Mouse (Mus musculus) cerebral cortex, adult 2 months (tissue): ENCODE results near the gene Pi4k2a.

Source experiments
- WGBS: fragments of 180-500 bp; shearing (Covaris S2); methylation state at CpG from one replicate; pipeline ENCODE4 v1.1.7; 2018; 5-methylcytosine and 5-hydroxymethylcytosine counted together

The Pi4k2a gene

DNA sequence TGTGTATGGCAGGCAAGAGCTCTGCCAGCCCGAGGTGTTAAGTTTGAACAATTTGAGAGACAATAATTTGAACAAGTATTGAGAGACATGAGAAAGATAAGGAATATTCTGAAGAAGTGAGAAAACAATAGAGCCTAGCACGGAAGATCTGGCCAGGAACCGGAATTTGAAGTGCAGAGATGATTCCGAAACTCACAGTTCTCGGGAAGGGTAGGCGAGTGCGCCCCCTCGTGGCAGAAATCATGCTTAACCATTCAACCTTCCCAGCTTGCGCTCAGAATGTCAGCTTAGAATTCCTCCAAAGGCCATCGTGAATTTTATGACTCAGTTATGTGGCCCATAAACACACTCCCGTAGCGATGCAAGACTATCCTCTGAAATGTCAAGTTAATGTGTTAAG is 75.9 kb downstream of the Pi4k2a start:
- WGBS, result 4% methylated on average over 12 of the region's 12 CpGs

DNA sequence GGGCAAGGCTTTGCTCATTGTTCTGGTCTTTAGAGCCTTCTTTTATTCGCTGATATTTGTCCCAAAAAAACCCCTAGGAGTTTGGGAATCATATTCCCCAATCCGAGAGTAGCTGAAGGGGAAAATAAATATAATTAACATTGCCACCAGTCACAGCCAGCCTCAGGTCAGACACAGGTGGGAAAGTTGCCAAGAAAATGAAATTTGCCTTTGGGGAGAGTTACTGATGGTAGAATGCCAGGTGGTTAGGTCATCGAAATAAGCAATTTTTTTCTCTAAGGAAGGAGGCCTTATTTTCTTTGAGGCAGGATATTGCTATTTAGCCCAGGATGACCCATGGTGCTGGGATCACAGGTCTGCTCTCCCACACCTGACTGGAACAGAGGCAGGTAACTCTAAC is 76.5 kb downstream of the Pi4k2a start:
- WGBS, result 58% methylated on average over 3 of the region's 3 CpGs

DNA sequence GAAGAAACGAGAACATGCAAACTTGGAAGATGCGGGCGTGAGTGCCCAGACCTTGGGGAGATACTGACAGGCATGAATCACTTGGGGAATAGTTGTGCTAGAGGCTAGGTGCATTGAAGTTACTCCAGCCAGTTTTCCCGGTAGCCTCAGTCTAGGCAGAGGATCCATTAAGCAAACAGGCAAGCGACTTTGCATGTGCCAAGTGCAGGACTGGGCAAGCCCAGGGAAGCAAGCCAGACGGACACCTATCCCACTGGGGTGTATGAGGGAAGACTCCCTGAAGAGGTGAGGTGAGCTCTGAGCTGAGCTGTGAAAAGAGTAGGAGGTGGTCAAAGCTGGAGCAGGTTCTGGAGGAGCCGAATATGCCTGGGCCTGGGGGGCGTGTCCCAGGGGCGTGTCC is 77.2 kb downstream of the Pi4k2a start:
- 71% methylated on average over 9 of the region's 9 CpGs for WGBS

DNA sequence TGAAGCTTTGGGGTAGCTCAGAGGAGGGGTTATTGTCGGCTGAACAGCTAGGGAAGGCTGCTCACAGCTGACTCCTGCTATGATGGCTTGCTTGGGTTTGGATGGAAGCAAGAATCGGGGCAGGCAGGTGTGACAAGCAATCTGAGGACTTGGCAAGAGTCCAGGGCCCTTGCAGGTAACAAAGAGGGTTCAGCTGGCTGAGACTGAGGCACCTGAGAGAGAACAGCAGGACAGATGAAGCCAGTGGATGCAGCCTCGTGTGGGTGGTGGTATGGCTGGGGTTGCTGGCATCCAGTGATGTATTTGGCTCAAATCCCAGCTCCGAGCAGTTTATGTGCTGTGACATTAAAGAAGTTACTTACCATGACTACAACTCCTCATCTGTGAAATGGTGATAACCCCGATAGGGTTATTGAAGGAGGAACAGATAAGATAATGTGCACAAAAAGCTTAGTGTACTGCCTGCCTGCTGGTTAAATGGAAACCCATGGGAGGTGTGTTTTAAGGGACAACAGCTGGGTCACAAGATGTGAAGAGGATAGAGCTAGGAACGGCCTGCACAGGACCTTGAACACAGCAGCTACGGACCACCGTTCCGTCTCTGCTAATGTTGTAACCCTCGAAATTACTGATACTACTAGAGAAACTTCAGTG is 79.2 kb downstream of the Pi4k2a start:
- 56% methylated on average over 10 of the region's 10 CpGs for WGBS

DNA sequence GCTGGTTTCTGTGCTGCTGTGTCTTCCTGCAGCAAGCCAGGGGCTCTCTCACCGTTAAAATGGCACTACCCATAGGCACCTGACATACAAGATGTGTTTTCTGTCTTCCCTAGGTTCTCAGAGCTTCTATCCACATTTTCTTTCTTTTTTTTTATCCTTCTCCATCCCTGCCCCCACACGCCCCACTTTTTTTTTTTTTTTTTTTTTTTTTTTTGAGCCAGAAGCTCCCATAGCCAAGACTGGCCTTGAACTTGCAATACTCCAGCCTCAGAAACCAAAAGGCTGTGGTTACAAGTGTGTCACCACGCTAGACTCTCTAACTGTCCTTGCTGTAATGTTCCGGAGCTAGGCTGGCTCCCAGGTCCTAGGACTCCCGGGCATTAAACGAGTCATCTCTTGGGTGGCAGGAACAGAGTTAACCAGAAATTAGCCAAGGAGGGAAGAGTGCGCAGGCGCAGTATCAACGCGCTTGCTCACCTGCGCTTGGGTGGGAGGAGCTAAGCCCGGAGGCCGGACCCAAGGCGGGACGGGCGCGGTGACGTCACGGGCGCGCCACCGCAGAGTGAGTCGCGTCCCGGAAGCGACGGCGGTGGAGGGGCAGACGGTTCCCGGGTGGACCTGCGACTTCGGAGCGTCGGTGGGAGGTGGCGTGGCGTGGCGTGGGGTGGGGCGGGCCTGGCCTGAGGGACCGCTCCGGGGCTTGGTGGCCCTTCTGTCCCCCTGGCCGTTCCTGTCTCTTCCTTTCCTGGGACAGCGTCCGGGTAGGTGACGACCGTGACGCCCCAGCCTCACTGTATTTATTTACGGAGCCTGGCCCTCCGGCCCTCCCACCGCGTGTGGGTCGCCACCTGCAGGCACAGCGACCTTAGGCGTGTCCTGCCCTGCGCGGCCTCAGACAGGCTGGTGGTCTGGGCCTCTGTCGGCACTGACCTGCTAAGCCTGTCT is 80.0 kb downstream of the Pi4k2a start:
- under 1% methylated on average over 56 of the region's 56 CpGs for WGBS
